Mouse (Mus musculus) CD4-positive, CD25-positive, alpha-beta regulatory T cell (primary cell): Measurements from ENCODE around the gene Lrrc14b. TPM values are rescaled to one million over a fixed set of nuclear protein-coding genes. Genes with fewer than 3 reads are reported as not detected.

Experiments used
- polyA plus RNA-seq: library from polyadenylated mRNA; unstranded; fragments of 100-300 nt; shearing (Covaris generic); gene quantifications from one replicate; pipeline ENCODE4 v1.2.1, GENCODE M21; 2017

Gene Lrrc14b
- not detected for polyA plus RNA-seq

DNA sequence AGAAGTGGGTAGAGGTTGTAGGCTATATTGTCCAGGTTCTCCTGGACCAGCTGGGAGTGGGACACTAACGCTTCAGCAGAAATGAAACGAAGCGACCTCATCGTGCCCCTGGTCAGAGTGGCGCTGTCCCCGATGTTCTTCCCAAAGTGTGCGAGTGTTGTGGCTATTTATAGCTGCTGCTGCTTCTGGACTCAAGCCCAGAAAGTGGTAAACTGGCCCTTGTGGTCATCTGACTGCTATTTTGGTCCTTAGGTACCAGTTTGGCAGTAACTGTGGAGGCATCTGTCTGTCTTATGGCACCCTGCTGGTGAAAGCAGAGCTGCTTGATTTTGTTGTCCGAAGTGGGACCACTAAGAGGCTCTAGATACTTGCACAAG is at the start of gene Lrrc14b:
Gene Lrrc14b (minus strand): TSS at position 147 of the 377 bp plus-strand sequence.

DNA sequence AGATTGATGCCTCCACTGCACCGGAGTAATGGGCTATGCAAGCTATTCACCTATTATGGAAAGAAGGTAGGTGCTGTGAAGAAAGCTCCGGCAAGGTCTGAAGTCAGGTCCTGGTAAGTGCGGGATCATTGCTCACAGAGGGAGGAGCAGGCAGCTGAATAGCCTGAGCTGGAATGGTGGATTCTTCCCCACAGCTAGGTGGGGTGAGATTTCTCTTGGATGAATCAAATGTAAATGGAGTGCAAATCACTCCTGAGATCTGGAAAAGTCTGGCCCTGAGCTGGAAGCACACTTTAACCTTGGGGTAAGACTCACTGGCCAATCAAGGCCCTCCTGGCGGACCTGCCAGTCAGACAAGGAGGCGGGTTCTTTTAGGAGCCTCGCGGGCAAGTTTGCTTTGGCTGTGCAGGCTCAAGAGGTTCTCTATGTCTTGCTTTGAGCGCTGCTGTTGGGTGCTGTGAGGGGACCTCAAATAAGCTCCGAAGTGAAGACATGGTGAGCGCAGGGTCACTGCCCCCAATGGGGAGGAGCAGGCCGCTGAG is 35.6 kb upstream of the Lrrc14b start, which contains the start of gene Ftl1-ps1:
Gene Ftl1-ps1 (plus strand): TSS at position 397 of the 542 bp plus-strand sequence.

DNA sequence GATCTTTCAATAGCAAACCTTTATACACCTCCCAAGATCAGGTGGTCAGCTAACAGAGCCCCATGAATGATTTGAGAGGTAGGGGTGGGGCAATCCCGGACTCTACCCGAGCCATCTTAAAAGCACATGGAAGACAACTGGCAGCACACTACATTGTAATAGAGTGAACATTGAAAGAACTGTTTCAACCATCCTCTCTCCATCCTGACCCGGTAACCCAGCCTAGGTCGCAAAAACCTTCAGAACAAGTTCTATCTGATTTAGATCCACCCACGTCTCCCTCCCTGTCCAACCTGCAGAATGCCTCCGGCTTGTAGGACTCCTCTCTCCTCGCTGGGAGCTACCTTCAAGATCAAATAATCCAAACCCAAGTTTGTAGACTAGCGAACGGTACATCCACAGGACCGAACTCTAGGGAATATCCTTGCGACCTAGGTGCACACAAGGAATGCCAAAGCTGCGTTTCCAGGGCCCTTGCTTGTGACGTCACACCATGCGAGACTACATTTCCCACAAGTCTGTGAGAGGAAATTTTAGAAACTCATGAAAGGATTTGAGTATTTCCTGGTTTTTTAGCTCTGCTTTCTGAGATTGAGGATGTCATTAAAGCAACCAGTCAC is 26.7 kb upstream of the Lrrc14b start, which contains the start of gene Zfp72:
Gene Zfp72 (minus strand): TSS at position 466 of the 620 bp plus-strand sequence.

DNA sequence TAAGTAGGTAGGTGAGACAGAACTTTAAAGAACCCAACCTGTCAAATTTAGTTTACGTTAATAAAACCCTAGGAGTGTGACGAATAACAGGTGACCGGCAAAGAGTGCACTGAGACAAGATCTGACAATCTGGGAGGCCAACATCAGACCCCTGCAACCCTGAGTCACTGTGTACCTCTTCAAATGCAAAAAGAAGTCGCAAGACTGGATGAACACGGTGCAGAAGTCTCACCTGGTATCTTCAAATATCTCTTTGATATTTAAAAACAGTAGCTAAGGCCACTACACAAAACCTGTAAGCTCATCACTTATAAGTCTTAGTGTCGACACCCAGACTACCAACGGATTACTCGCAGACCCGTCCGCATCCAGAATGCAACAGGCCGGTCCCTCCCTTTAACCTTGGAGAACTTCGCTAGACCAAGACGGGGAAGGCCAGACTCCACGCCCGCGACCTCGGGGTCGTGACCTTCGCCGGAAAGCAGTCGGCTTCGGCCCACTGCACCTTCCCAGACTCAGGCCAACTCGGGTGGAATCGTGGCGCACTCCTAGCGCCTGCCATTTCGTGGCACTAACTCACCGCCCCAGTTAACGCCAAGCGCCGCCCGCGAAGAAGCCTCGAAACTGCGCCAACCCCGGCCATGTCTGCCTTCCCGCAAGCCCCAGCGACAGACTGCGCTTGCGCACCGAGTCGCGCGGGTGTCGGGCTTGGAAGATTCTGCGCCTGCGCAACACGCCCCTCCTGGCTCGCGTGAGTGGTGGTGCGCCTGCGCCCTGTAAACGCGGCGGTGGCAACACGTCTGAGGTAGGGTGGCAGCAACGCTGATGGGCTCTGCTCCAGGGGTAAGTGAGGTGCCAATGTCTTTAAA is 14.0 kb downstream of the Lrrc14b start, which contains the start of the genes Sdha and Ccdc127:
Gene Sdha (minus strand): TSS at position 715 of the 869 bp plus-strand sequence.
Gene Ccdc127 (plus strand): TSS at position 744 of the 869 bp plus-strand sequence.

GRCm38 (mm10) chr13:74317170-74317849 is 46.5 kb downstream of the Lrrc14b start, which contains the start of gene Pdcd6:
Gene Pdcd6, minus strand, starts transcription at chr13:74317580.

Other genes with a start within 250 kb of the Lrrc14b start
- not detected for gene Slc9a3, start 242.5 kb downstream of the Lrrc14b start, polyA plus RNA-seq
- 89.8 TPM for gene Exoc3, start 155.3 kb downstream of the Lrrc14b start, polyA plus RNA-seq
- 0.11 TPM for gene Ahrr, start 71.7 kb downstream of the Lrrc14b start, polyA plus RNA-seq
- gene Pdcd6, start 46.4 kb downstream of the Lrrc14b start, polyA plus RNA-seq = 168 TPM
- gene Sdha, start 13.7 kb downstream of the Lrrc14b start, polyA plus RNA-seq = 279 TPM
- 29.7 TPM for gene Ccdc127, start 13.7 kb downstream of the Lrrc14b start, polyA plus RNA-seq
- gene Zfp72, start 26.8 kb upstream of the Lrrc14b start, polyA plus RNA-seq = 2.4 TPM
- 50.7 TPM for gene Ftl1-ps1, start 35.7 kb upstream of the Lrrc14b start, polyA plus RNA-seq
- gene Zfp825, start 130.0 kb upstream of the Lrrc14b start, polyA plus RNA-seq = 21.6 TPM